Mouse (Mus musculus) limb, embryonic 11.5 days (tissue): ENCODE results near the gene Mab21l3. TPM values are rescaled to one million over a fixed set of nuclear protein-coding genes. Genes with fewer than 3 reads are reported as not detected.

Source experiments
- ATAC-seq: fragments of 200-750 bp; cut with Nextera tagmentation; 2 replicates; pipeline ENCODE4 v1.8.0; 2017; ENCODE audit warnings: low read depth; ENCODE audit not compliant: insufficient number of reproducible peaks, low FRiP score, low TSS enrichment
- DNase-seq: peaks from one replicate; pipeline ENCODE4 v3.0.0-alpha.2; 2015; ENCODE audit warnings: low spot score
- H3K27ac ChIP-seq: fragments of 300-500 bp; sonication (generic); replicated peaks from 2 replicates; pipeline ENCODE4 v1.5.1; 2014; ENCODE audit warnings: low read depth, mild to moderate bottlenecking, low read length
- H3K27me3 ChIP-seq: fragments of 300-500 bp; sonication (generic); 2 replicates; pipeline ENCODE4 v1.6.1; 2014; ENCODE audit warnings: mild to moderate bottlenecking, low read length, mixed read lengths; ENCODE audit not compliant: control insufficient read depth, insufficient read depth
- H3K36me3 ChIP-seq: fragments of 300-500 bp; sonication (generic); 2 replicates; pipeline ENCODE4 v1.6.1; 2014; ENCODE audit warnings: mild to moderate bottlenecking, low read length, moderate library complexity, mixed read lengths; ENCODE audit not compliant: control insufficient read depth, insufficient read depth
- H3K4me1 ChIP-seq: fragments of 300-500 bp; sonication (generic); 2 replicates; pipeline ENCODE4 v1.6.1; 2014; ENCODE audit warnings: low read length, mixed read lengths; ENCODE audit not compliant: control insufficient read depth, insufficient read depth
- H3K4me2 ChIP-seq: fragments of 300-500 bp; sonication (generic); 2 replicates; pipeline ENCODE4 v1.6.1; 2014; ENCODE audit warnings: low read depth, mild to moderate bottlenecking, moderate library complexity; ENCODE audit not compliant: severe bottlenecking
- H3K4me3 ChIP-seq: fragments of 300-500 bp; sonication (generic); 2 replicates; pipeline ENCODE4 v1.5.1; 2014; ENCODE audit warnings: low read depth, low read length
- H3K9ac ChIP-seq: fragments of 300-500 bp; sonication (generic); 2 replicates; pipeline ENCODE4 v1.6.1; 2014; ENCODE audit warnings: mild to moderate bottlenecking, low read length
- H3K9me3 ChIP-seq: fragments of 300-500 bp; sonication (generic); 2 replicates; pipeline ENCODE4 v1.6.1; 2016; ENCODE audit warnings: low read length; ENCODE audit not compliant: control insufficient read depth
- WGBS: fragments of 180-500 bp; shearing (Covaris S2); extraction: QIAGEN DNeasy Blood & Tissue Kit; methylation state at CpG from one replicate; pipeline ENCODE4 v1.1.7; 2014; 5-methylcytosine and 5-hydroxymethylcytosine counted together
- polyA plus RNA-seq: library from polyadenylated mRNA; unstranded; fragments of >200 nt; fragmentation: Nextera tagmentation; extraction: Ambion mirVana; gene quantifications from 2 replicates; pipeline ENCODE4 v1.2.1, GENCODE M21; 2014

The Mab21l3 gene
- polyA plus RNA-seq, 1 experiment from 2014 or later, result 1.1 TPM

DNA sequence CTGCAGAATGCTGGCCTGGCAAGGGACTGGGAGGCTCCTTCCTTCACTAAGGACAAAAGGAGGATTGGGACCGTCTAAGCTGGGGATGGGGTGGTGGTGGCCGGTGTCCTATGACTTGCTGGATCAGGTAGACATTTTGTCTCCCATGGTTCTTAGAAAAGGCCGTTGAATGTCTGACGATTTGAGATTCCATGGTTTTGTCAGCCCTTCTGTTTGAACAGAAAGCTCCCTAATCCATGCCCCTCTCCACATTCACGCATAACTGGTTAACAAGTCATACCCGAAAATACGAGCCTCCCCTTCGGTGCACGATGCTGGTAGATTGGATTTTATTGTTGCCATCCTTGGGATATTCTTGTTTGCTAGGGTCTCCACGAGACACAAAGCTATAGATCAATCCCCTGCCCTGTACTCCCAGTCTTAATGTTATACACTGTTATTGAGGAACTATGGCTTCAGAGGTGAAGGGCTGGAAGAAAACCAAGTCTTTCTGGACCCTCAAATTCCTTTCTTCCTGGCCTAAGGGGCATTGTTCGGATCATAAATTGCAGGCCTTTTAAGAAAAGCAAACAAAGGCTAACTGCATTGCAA is 43.7 kb downstream of the Mab21l3 start:
- no peaks in the 10 kb centered on the region for H3K36me3 ChIP-seq
- no peak overlapping the region for H3K4me3 ChIP-seq
- no peak for DNase-seq
- no peak overlapping the region for H3K4me2 ChIP-seq
- peaks cover 20% of the 10 kb centered on the region for H3K4me1 ChIP-seq
- ATAC-seq, result no peak
- no peaks in the 10 kb centered on the region for H3K9me3 ChIP-seq
- WGBS, result 59% methylated on average over 11 of the region's 11 CpGs
- no peak overlapping the region for H3K27ac ChIP-seq
- H3K9ac ChIP-seq, result no peak overlapping the region
- H3K27me3 ChIP-seq, result no peaks in the 10 kb centered on the region

DNA sequence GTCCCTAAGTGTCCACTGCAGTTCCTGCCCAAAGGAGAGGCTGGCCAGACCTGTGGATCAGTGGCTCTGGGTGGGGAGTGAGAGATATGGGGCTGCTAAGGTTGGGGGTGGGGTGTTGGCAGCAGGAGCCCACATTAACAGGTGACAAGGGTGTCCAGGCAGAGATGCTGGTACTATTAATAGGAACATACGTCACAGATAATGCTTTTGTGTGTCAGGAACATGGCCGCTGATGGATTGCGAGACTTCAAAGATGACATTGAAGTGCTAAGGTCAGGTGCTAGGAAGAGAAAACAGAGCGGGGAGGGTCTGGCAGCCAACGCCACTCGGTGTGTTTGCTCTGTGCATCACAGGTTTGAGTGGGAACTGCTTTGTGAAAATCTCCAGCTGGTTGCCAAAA is 44.4 kb downstream of the Mab21l3 start:
- Histone ChIP-seq H3K27ac (no peak overlapping the region), H3K36me3 (no peaks in the 10 kb centered on the region), H3K9ac (no peak overlapping the region), H3K4me3 (no peak overlapping the region), H3K4me1 (peaks cover 20% of the 10 kb centered on the region), H3K27me3 (no peaks in the 10 kb centered on the region), H3K9me3 (no peaks in the 10 kb centered on the region), H3K4me2 (no peak overlapping the region)
- 46% methylated on average over 6 of the region's 6 CpGs for WGBS
- DNase-seq, result no peak
- no peak for ATAC-seq

DNA sequence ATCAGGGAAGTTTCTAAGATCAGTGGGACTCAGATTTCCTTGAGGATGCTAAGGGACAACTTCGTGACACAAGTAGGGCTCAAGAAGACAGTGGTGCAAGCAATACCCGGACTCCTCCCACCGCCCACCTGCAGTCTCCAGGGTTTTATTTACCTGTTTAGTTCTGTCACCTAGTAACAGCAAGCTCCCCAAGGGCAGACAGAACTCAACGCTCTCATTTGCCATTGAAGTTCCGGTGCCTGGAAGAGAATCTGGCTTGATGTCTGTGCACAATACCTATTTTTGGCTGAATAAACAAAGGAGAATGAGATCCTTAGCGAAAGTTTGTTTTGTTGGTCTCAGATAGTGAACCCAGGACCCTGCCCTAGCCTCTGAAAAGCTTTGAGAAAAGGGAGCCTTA is 45.0 kb downstream of the Mab21l3 start:
- no peak overlapping the region for H3K4me3 ChIP-seq
- H3K27me3 ChIP-seq, result no peaks in the 10 kb centered on the region
- no peak overlapping the region for H3K27ac ChIP-seq
- no peak overlapping the region for H3K9ac ChIP-seq
- no peaks in the 10 kb centered on the region for H3K9me3 ChIP-seq
- ATAC-seq, result no peak
- no peaks in the 10 kb centered on the region for H3K36me3 ChIP-seq
- no peak for DNase-seq
- H3K4me1 ChIP-seq, result peaks cover 20% of the 10 kb centered on the region
- 81% methylated on average over 6 of the region's 6 CpGs for WGBS
- no peak overlapping the region for H3K4me2 ChIP-seq

DNA sequence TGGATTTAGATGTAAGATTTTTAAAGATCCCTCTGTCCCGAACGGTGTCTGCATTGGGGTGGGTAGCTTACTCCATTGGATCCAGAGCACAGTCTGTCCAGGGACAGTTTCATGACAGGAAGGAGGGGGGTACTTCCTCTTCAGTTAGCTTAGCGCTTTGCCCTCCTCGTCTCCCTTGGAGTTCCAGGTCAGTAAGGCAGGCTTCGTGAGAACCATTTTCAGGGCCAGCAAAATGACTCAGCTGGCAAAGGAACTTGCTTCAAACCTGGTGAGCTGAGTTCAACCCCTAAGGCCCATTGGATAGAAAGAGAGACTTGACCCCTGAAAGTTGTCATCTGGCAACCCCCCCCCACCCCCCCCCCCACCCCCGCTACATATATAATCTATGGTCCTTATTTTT is 46.0 kb downstream of the Mab21l3 start:
- no peak overlapping the region for H3K9ac ChIP-seq
- H3K9me3 ChIP-seq, result no peaks in the 10 kb centered on the region
- H3K36me3 ChIP-seq, result no peaks in the 10 kb centered on the region
- no peaks in the 10 kb centered on the region for H3K27me3 ChIP-seq
- ATAC-seq (no peak), DNase-seq (no peak)
- H3K27ac ChIP-seq, result no peak overlapping the region
- H3K4me3 ChIP-seq, result no peak overlapping the region
- 81% methylated on average over 6 of the region's 6 CpGs for WGBS
- no peak overlapping the region for H3K4me2 ChIP-seq
- peaks cover 20% of the 10 kb centered on the region for H3K4me1 ChIP-seq

DNA sequence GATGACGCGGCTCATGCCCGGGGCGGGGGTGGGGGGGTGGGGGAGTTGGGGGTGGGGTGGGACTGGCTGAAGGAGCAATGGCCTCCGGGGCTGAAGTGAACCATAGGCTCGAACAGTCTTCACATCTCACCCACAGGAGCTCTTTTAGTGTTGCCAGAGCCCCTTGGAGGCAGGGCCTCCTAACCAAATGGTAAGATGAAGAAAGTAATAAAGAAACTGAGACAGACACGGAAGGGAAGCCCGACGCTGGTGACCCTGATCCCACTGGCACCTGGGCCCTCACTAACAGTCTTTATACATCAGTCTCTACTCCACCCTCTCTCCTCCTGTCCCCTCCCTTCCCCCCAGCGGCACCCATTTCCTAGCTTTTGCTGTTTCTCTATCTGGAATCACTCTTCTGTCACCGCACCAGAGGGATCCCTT is 48.2 kb downstream of the Mab21l3 start:
- H3K4me3 ChIP-seq, result no peak overlapping the region
- DNase-seq (no peak), ATAC-seq (no peak)
- no peaks in the 10 kb centered on the region for H3K9me3 ChIP-seq
- H3K36me3 ChIP-seq, result no peaks in the 10 kb centered on the region
- no peak overlapping the region for H3K27ac ChIP-seq
- H3K4me1 ChIP-seq, result peaks cover 12% of the 10 kb centered on the region
- no peak overlapping the region for H3K4me2 ChIP-seq
- H3K9ac ChIP-seq, result no peak overlapping the region
- no peaks in the 10 kb centered on the region for H3K27me3 ChIP-seq
- WGBS, result 43% methylated on average over 11 of the region's 11 CpGs

DNA sequence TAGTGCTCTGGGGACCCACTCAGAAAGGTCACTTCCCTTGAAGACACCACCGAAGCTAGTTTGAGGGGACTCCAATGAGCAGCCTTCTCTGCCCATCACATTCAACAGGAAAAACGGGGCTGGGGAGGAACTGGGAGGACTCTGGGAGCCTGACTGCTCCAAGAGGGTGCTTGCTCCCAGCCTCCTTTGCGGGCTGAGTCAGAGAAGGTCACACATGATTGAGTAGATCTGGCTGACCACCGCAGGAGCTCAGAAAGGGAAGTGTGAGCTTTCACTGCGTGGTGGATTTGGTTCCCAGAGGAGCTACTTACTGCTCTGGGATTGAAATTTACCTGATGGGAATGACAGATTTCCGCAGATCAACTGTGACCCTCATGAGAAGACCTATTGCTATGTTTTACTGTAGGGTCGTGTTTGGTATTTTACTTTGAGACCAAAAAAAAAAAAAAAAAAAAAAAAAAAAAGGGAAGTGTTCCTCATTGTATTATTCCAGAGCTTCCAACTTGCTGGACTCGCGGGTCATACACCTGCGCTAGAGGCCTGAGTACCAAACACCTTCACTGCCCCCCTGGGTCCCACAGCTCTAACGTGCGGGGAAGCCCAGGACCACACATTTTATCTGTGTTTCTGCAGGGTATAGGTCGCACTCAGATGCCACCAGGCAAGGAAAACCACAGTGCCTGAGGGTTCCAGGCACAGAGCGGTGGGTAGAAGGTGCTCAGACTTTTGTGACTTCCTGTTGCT is 48.7 kb downstream of the Mab21l3 start:
- Histone ChIP-seq H3K4me2 (no peak overlapping the region), H3K4me1 (peaks cover 9% of the 10 kb centered on the region; the same call in 1 of the 2 replicates), H3K4me3 (no peak overlapping the region), H3K9ac (no peak overlapping the region), H3K9me3 (no peaks in the 10 kb centered on the region), H3K27ac (no peak overlapping the region), H3K36me3 (no peaks in the 10 kb centered on the region), H3K27me3 (no peaks in the 10 kb centered on the region)
- ATAC-seq, result no peak
- DNase-seq, result no peak
- WGBS, result 67% methylated on average over 14 of the region's 14 CpGs

DNA sequence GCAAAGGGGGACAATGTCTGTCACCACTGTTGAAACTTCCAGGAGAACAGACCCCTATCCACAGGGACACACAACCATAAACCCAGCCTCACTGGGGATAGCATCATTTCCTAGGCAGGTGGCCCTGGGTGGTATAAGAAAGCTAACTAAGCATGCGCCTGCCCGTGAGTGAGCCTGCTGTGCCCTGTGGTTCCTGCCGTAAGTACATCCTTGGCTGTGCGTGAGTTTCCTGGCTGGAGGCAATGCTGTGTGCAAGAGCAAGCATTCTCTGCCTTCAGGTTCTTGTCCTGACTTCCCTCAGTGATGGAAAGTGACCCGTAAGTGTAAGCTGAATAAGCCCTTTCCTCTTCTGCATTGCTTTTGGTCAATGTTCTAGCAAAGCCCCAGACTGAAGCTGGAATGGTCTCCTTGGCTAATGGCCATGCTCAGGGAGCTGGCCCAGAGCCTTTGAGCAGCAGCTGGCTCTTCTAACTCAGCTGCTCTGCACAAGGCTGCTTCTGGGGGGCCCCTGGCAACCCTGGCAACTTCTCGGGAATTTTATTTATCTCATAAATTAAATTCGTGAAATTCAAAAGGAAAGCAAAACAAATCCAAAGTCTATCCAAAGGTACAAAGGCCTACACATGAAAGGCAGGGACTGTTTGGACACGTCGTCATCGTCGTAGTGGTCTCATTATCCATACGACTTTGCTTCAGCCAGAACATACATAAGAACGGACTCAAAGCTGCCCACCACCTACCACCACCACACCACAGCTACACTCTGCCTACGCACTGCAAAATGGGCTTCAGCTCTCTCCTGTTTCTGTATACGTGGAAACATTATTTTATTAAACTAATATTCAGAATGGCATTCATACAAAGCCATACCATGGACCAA is 50.7 kb downstream of the Mab21l3 start:
- ATAC-seq, result no peak
- no peak overlapping the region for H3K4me2 ChIP-seq

DNA sequence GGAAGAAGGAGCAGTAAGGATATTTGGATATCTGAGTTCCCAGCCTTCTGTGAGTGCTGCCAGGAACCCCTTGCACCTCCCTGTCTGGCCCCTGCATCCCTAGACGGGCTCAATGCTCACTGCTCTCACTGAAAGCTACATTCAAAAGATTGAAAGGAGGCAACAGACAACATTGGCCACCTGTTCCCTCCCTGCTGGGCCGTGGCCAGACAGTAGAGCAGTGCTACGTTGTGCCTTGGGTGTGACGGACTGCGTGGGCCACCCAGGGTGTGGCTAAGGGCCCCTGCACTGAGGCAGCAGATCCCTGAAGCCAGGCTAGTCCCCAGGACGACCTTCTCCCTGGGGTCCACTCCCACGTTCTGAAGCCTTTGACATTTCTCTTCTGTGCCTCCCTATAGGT is 52.5 kb downstream of the Mab21l3 start:
- Histone ChIP-seq H3K36me3 (no peaks in the 10 kb centered on the region), H3K27ac (no peak overlapping the region), H3K9ac (no peak overlapping the region), H3K9me3 (no peaks in the 10 kb centered on the region), H3K4me3 (no peak overlapping the region), H3K4me2 (no peak overlapping the region), H3K27me3 (no peaks in the 10 kb centered on the region), H3K4me1 (0 out of 2 replicates have a peak, but pooled peaks cover 3% of the 10 kb centered on the region)
- no peak for DNase-seq
- ATAC-seq, result no peak
- 41% methylated on average over 7 of the region's 7 CpGs for WGBS

More for the DNA sequence above, 50.7 kb downstream of the Mab21l3 start:
- Histone ChIP-seq H3K4me3 (no peak overlapping the region), H3K9ac (no peak overlapping the region), H3K36me3 (no peaks in the 10 kb centered on the region), H3K27ac (no peak overlapping the region), H3K27me3 (no peaks in the 10 kb centered on the region), H3K4me1 (0 out of 2 replicates have a peak, but pooled peaks cover 3% of the 10 kb centered on the region), H3K9me3 (no peaks in the 10 kb centered on the region)
- no peak for DNase-seq
- 77% methylated on average over 15 of the region's 15 CpGs for WGBS
